Mouse (Mus musculus): ENCODE measurements around the gene Acsl5. TPM values are rescaled to one million over a fixed set of nuclear protein-coding genes. Genes with fewer than 3 reads are reported as not detected.

Acsl5 gene
- total RNA-seq, 2 experiments from 2014 or later = 180 to 345 TPM

GRCm38 (mm10) chr19:55271448-55271847 lies 19.7 kb downstream of the Acsl5 start:
- ATAC-seq (replicated peaks; ENCODE audit: low FRiP score, low TSS enrichment, poor library complexity, severe bottlenecking) = peak; percentile 54

GRCm38 (mm10) chr19:55273340-55273739 lies 21.6 kb downstream of the Acsl5 start:
- ATAC-seq (replicated peaks; ENCODE audit: low FRiP score, low TSS enrichment, poor library complexity, severe bottlenecking) = peak; percentile 70

GRCm38 (mm10) chr19:55276100-55276499 lies 24.4 kb downstream of the Acsl5 start:
- no peak for ATAC-seq (replicated peaks; ENCODE audit: low FRiP score, low TSS enrichment, poor library complexity, severe bottlenecking)

GRCm38 (mm10) chr19:55276770-55277169 lies 25.0 kb downstream of the Acsl5 start:
- ATAC-seq (replicated peaks; ENCODE audit: low FRiP score, low TSS enrichment, poor library complexity, severe bottlenecking) = no peak

- peak; percentile 100 for ATAC-seq (replicated peaks; ENCODE audit: low FRiP score, low TSS enrichment, poor library complexity, severe bottlenecking)
These were observed 32.4 kb downstream of the Acsl5 start for GRCm38 (mm10) chr19:55284093-55284492.

GRCm38 (mm10) chr19:55286034-55286433 lies 34.3 kb downstream of the Acsl5 start:
- ATAC-seq (replicated peaks; ENCODE audit: low FRiP score, low TSS enrichment, poor library complexity, severe bottlenecking) = no peak

- ATAC-seq (replicated peaks; ENCODE audit: low FRiP score, low TSS enrichment, poor library complexity, severe bottlenecking) = no peak
These were observed 37.2 kb downstream of the Acsl5 start for GRCm38 (mm10) chr19:55288974-55289373.

GRCm38 (mm10) chr19:55290621-55291270 lies 39.0 kb downstream of the Acsl5 start:
- ATAC-seq (replicated peaks; ENCODE audit: low FRiP score, low TSS enrichment, poor library complexity, severe bottlenecking) = no peak

GRCm38 (mm10) chr19:55292210-55292850 lies 40.6 kb downstream of the Acsl5 start:
- no peak for ATAC-seq (replicated peaks; ENCODE audit: low FRiP score, low TSS enrichment, poor library complexity, severe bottlenecking)

GRCm38 (mm10) chr19:55293175-55293574 lies 41.4 kb downstream of the Acsl5 start:
- no peak for ATAC-seq (replicated peaks; ENCODE audit: low FRiP score, low TSS enrichment, poor library complexity, severe bottlenecking)

- peak; percentile 54 for ATAC-seq (replicated peaks; ENCODE audit: low FRiP score, low TSS enrichment, poor library complexity, severe bottlenecking)
These were observed 43.3 kb downstream of the Acsl5 start for GRCm38 (mm10) chr19:55295075-55295474.

GRCm38 (mm10) chr19:55295556-55295955 lies 43.8 kb downstream of the Acsl5 start:
- ATAC-seq (replicated peaks; ENCODE audit: low FRiP score, low TSS enrichment, poor library complexity, severe bottlenecking) = no peak

GRCm38 (mm10) chr19:55296301-55296700 lies 44.6 kb downstream of the Acsl5 start:
- ATAC-seq (replicated peaks; ENCODE audit: low FRiP score, low TSS enrichment, poor library complexity, severe bottlenecking) = no peak

- ATAC-seq (replicated peaks; ENCODE audit: low FRiP score, low TSS enrichment, poor library complexity, severe bottlenecking) = no peak
These were observed 45.8 kb downstream of the Acsl5 start for GRCm38 (mm10) chr19:55297489-55297888.

- no peak for ATAC-seq (replicated peaks; ENCODE audit: low FRiP score, low TSS enrichment, poor library complexity, severe bottlenecking)
These were observed 46.2 kb downstream of the Acsl5 start for GRCm38 (mm10) chr19:55297961-55298360.

GRCm38 (mm10) chr19:55299378-55299777 lies 47.6 kb downstream of the Acsl5 start:
- ATAC-seq (replicated peaks; ENCODE audit: low FRiP score, low TSS enrichment, poor library complexity, severe bottlenecking) = no peak

- ATAC-seq (replicated peaks; ENCODE audit: low FRiP score, low TSS enrichment, poor library complexity, severe bottlenecking) = no peak
These were observed 48.8 kb downstream of the Acsl5 start for GRCm38 (mm10) chr19:55300525-55300924.

GRCm38 (mm10) chr19:55305024-55305423 lies 53.3 kb downstream of the Acsl5 start:
- 0 out of 2 replicates have a peak, but pooled peaks have one; percentile 32 for ATAC-seq (replicated peaks; ENCODE audit: low FRiP score, low TSS enrichment, poor library complexity, severe bottlenecking)

- ATAC-seq (replicated peaks; ENCODE audit: low FRiP score, low TSS enrichment, poor library complexity, severe bottlenecking) = no peak
These were observed 60.1 kb downstream of the Acsl5 start for GRCm38 (mm10) chr19:55311874-55312273.

GRCm38 (mm10) chr19:55313649-55314048 lies 61.9 kb downstream of the Acsl5 start:
- ATAC-seq (replicated peaks; ENCODE audit: low FRiP score, low TSS enrichment, poor library complexity, severe bottlenecking) = no peak

GRCm38 (mm10) chr19:55315452-55316108 lies 63.8 kb downstream of the Acsl5 start, which contains the start of gene Zdhhc6:
Gene Zdhhc6, minus strand, starts transcription at chr19:55316032.
- peak; percentile 59 for ATAC-seq (replicated peaks; ENCODE audit: low FRiP score, low TSS enrichment, poor library complexity, severe bottlenecking)

All from megakaryocyte-erythroid progenitor cell, adult 5-6 weeks (primary cell).